Mouse (Mus musculus): ENCODE data around the gene Tatdn2.

- TF ChIP-seq CTCF (IDR thresholded peaks at IDR 0.05; ENCODE audit: control insufficient read depth, insufficient read depth, low read length) (no peak), POLR2A (IDR thresholded peaks at IDR 0.05; ENCODE audit: borderline replicate concordance, control insufficient read depth, low read depth, low read length) (no peak)
These were observed 3.5 kb upstream of the Tatdn2 start for GRCm38 (mm10) chr6:113693377-113693776.
